Mouse (Mus musculus) left cerebral cortex, adult 2 months (tissue): ENCODE measurements around the gene Ephx1. TPM values are rescaled to one million over a fixed set of nuclear protein-coding genes. Genes with fewer than 3 reads are reported as not detected.
"Not testable (repeated sequence)": the region's sequence is repeated elsewhere in the genome, so short reads cannot be mapped to it uniquely, and the experiment has no call there.

Source experiments
- DNase-seq, 2 experiments: peaks; one replicate each; pipeline ENCODE4 v3.0.0; 2021 to 2022; ENCODE audit warnings: low spot score in 2 of 2, mixed read lengths in 1 of 2; ENCODE audit errors: extremely low spot score in 1 of 2
- H3K27ac ChIP-seq: fragments of 200-600 bp; 2 replicates; pipeline ENCODE4 v1.8.1; 2022
- H3K4me3 ChIP-seq: fragments of 200-600 bp; 2 replicates; pipeline ENCODE4 v1.8.1; 2022
- CTCF ChIP-seq: fragments of 200-600 bp; IDR thresholded peaks from 2 replicates; pipeline ENCODE4 v1.8.1; 2022; ENCODE audit warnings: antibody characterized with exemption, mild to moderate bottlenecking, moderate library complexity
- intact Hi-C: fragments of 180-260 bp; cut with DNase I; formaldehyde crosslinking; loops from one replicate; pipeline ENCODE4 v1.15.1; 2025
- long read RNA-seq, 2 experiments: library from polyadenylated mRNA; stranded (forward); transcript quantifications; one replicate each; pipeline ENCODE4 v2.0.0; 2021; ENCODE audit warnings: borderline mapping rate in 2 of 2
- total RNA-seq, 2 experiments: library from RNA; stranded (reverse); gene quantifications; 2 replicates each; pipeline ENCODE4 v1.2.3; 2021

Gene Ephx1
- total RNA-seq, result 10 to 100 TPM; 29.5 to 32.1 TPM
- long read RNA-seq, experiment 1, transcript Ephx1-201 (9 exons, 1,741 nt), result major isoform, 20 of 24 reads
- long read RNA-seq, experiment 1, partial matches to known transcripts, result 3 of 24 reads
- long read RNA-seq, experiment 1, other reads (novel, unspliced or antisense), result 1 of 24 reads
- long read RNA-seq, experiment 2, transcript Ephx1-201 (9 exons, 1,741 nt), result major isoform, 20 of 23 reads
- long read RNA-seq, experiment 2, partial matches to known transcripts, result 2 of 23 reads
- long read RNA-seq, experiment 2, other reads (novel, unspliced or antisense), result 1 of 23 reads

DNA sequence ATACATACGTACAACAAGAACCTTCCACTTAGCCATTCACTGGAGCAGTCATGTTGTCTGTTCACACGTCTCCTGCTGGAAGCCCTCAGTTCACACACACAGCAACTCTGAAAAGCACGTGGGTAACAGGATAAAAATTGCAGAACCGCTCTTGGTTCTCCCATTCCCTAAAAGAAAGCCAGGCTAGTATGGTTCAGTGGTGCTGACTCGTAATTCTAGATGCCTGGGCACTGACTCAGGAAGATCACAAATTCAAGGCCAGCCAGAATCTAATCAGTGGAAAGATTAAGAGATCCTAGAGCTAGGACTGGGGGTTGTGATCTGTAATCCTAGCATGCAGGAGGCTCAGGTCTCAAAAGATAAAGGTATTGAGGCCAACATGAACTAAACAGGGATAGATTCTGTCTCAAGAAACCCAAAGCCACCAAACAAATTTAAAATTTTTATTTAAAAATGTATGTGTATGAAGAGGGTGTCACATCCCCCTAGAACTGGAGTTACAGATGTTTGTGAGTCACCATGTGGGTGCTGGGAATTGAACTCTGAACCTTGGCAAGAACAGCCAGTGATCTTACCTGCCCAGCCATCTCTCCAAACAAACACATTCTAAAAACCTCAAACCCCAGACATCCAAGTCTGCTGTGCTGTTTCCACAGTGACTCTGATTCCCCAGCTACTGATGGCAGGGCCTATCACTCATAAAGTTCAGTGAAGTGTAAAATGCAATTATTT, at the start of gene Ephx1:
Gene Ephx1 (minus strand): TSS at position 149 of the 732 bp plus-strand sequence.
- intact Hi-C loops, result no loop called here
- Histone ChIP-seq H3K4me3 (no peak within 1 kb of the TSS), H3K27ac (no peak within 1 kb of the TSS)
- DNase-seq, result no peak
- no peak for TF ChIP-seq CTCF

DNA sequence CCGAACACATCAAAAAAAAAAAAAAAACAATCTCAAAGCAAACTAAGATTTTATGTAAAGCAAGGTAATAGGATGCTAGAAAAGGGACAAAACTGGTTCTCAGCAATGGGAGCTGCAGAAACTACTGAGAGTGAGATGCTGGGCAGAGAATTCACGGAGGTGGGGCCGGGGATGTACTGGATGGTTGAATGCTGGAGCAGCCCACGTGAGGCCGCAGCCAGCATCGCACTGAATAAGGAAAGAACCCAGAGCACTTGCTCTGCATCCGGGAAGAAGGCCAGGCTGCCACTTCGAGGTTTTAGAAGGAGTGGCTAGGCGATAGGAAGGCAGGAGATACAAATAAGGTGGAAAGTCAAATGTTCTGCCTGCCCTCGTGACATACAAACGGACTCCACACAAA, 49.0 kb upstream of the Ephx1 start:
- Histone ChIP-seq H3K4me3 (no peak overlapping the region), H3K27ac (no peak overlapping the region)
- no peak for TF ChIP-seq CTCF
- peak in 1 of 2 experiments; percentile 17 for DNase-seq
- intact Hi-C loops, result no loop called here

DNA sequence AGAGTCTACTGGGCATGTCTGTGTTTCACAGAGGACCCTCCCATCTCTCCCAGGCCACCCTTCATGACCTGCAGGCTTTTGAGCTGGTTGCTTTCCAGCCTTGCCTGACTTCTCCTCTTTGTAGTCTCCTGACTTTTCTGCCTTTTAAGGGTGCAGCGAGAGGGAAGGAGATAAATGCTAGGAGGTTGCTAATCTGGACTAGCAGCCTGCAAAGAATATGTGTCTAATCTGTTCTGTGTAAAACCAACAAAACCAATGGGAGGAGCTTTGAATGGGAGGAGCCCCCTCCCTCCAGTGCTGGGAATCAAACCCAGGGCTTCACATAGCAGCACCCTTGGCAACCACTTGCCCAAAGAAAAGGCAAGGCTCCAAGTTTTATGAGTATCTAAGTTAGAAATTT, 47.6 kb upstream of the Ephx1 start:
- Histone ChIP-seq H3K4me3 (no peak overlapping the region), H3K27ac (no peak overlapping the region)
- intact Hi-C loops, result no loop called here
- TF ChIP-seq CTCF, result no peak
- no peak for DNase-seq

DNA sequence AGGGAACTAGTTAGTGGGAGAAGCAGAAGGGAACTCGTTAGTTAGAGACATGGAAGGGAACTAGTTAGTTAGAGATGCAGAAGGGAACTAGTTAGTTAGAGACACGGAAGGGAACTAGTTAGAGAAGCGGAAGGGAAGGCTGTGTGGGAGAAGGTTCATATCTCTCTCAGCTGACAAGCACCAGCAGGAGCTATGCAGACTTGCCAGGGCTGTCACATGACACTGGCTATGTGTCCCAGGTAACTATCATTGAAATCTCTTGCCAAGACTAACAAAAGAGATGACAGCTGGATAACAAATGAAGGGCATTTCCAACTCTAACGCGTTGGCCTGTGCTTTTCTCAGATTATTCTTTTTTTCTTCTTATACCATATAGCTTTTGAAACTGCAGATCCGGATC, 43.9 kb upstream of the Ephx1 start:
- TF ChIP-seq CTCF, result no peak
- H3K4me3 ChIP-seq, result no peak overlapping the region
- H3K27ac ChIP-seq, result no peak overlapping the region
- no peak for DNase-seq
- intact Hi-C loops, result no loop called here

DNA sequence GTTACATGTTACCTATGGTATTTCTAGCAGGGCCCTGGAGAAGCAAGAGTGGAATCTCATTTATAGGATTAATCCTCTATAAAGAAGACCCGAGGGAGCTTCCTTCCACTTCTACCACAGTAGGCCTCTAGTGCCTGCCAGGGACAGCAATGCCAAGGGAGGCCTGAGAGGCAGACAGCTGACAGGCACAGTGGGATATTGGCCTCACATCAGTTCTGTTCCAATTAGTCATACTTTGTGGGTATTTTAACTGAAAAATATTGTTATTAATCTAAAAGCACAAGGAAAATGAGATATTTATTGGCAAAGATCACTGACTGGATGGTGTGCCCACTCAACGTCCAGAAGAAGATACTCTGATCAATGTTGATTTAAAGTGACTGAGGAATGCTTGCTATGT, 43.3 kb upstream of the Ephx1 start:
- DNase-seq, result no peak
- TF ChIP-seq CTCF, result no peak
- Histone ChIP-seq H3K4me3 (no peak overlapping the region), H3K27ac (no peak overlapping the region)
- intact Hi-C loops, result no loop called here

DNA sequence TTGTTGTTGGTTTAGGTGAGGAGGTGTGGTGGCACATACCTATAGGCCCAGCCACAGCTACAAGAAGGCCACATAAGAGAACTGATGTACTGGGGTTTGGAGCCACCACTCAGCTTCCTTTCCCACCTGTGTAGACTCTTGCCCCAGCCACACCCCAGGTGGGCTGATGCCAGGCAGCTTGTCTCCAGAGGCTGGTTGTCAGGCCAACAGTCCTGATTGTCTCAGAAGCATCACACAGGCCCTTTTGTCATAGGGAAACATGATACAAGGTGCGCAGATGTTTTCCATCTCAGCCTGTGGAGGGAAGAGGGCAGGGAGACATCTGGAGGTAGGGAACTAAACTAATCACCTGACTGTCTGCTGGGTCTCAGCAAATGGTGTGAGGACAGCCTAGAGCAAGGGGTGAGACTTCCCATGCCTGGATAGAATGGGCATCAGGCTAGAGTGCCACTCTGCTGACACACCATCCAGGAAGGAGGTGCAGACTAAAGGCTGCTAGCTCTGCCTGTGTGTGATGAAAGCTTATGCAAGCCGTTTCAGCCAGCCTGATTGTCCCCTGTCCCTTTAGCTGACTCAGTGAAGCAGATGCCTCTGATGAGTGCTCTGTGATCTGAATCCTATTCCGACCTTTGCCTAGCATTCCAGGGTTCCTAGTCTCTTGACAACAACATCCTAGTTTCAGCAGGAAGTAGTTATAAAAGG, 41.2 kb upstream of the Ephx1 start:
- H3K4me3 ChIP-seq, result no peak overlapping the region
- intact Hi-C loops, result no loop called here
- H3K27ac ChIP-seq, result no peak overlapping the region
- TF ChIP-seq CTCF, result no peak
- DNase-seq, result no peak

- Histone ChIP-seq H3K27ac (no peak overlapping the region), H3K4me3 (no peak overlapping the region)
- intact Hi-C loops, result no loop called here
- no peak for TF ChIP-seq CTCF
- no peak for DNase-seq
Observed at GRCm38 (mm10) chr1:181052898-181053297, 32.2 kb upstream of the Ephx1 start.

DNA sequence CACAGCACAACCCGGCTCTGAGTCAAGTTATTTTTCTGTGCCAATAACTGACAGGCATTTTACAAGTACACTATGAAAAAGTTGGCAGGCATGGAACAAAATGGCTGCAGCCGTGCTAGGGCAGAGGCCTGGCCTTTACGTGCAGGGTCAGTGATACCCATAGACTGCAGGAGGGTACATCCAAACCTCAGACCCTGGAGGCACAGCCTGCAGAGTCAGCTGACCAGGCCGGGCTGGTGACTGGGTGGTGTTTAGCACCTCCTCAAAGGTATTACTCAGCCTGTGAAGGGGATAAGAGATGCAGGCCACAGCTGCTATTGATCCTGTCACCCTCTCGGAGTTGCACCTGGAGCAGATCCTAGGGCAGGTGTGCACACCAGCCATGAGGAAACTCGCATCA, 30.2 kb upstream of the Ephx1 start, which contains the start of gene 9130409I23Rik:
Gene 9130409I23Rik (plus strand): TSS at position 301 of the 400 bp plus-strand sequence.
- no peak within 1 kb of the TSS for H3K4me3 ChIP-seq
- intact Hi-C loops, result no loop called here
- no peak for DNase-seq
- TF ChIP-seq CTCF, result no peak
- H3K27ac ChIP-seq, result no peak within 1 kb of the TSS

DNA sequence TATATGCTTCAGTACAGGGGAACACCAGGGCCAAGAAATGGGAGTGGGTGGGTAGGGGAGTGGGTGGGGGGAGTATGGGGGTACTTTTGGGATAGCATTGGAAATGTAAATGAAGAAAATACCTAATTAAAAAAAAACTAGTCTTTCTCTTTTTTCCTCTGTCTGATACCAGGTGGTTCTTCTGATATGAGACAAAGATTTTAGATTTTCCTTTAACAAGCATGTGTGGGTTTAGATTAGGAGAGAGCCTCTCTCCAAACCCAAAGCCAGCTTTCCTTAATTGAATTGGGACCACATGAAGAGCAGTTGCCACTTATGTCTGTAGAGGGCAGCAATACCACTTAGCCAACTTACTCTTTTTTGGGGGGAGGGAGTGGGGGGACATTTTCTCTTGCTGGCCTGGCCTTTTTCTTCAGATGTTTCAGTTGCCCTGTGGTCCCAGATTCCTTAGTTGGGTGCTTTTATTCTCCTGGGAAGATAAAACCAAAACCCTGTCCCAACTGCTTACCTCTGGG, 28.7 kb upstream of the Ephx1 start:
- DNase-seq, result no peak
- H3K4me3 ChIP-seq, result no peak overlapping the region
- no peak overlapping the region for H3K27ac ChIP-seq
- TF ChIP-seq CTCF, result peak; percentile 46
- intact Hi-C loops, result loop anchor here (10.0 kb wide), 1 partner anchor 155 kb away; the partner anchor contains the start of gene Lefty2

DNA sequence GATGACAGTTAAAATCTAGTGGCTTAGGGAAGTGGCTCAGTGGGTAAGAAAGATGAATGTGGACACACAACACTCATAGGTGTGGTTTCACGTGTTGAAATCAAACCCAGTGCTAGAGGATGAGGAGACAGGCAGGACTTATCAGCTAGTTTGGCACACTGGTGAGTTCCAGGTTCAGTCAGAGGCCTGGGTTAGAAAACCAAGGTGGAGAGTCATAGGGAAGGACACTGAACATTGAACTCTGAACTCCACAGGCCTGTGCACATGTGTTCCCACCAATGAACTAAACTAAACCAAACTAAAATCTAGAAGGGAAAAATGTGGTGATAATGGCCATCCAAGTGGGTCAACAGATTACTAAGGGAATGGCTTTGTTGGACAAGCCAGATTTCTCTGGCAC, 26.8 kb upstream of the Ephx1 start:
- no peak for DNase-seq
- intact Hi-C loops, result loop anchor here (10.0 kb wide), 1 partner anchor 153 kb away; the partner anchor contains the start of gene Lefty2
- TF ChIP-seq CTCF, result no peak

GRCm38 (mm10) chr1:181039652-181040051, 18.9 kb upstream of the Ephx1 start:
- no peak for DNase-seq

More for the DNA sequence above, 26.8 kb upstream of the Ephx1 start:
- Histone ChIP-seq H3K4me3 (no peak overlapping the region), H3K27ac (no peak overlapping the region)

DNA sequence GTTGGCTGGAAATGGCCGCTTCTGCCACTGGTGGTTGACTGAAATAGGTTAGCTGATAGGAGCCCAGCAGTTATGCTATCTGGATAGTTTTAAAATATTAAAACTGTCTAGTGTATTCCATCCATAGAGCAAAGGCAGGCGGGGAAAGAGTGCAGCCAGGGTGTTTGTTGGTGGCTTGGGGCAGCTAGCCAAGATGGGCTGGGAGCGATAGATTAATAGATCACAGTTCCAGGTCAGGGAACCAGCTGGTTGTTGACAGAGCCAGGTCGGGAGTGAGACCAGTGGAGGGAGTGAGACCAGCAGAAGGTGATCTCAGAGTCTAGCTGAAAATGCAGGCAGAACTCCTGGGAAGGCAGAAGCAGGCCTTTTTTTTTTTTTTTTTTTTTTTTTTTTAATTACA, 16.9 kb upstream of the Ephx1 start:
- Histone ChIP-seq H3K4me3 (no peak overlapping the region), H3K27ac (no peak overlapping the region)
- DNase-seq, result no peak
- intact Hi-C loops, result no loop called here
- TF ChIP-seq CTCF, result no peak

More at GRCm38 (mm10) chr1:181039652-181040051, 18.9 kb upstream of the Ephx1 start:
- Histone ChIP-seq H3K27ac (no peak overlapping the region), H3K4me3 (no peak overlapping the region)
- peak; percentile 75 for TF ChIP-seq CTCF
- intact Hi-C loops, result loop anchor here (1.0 to 10.0 kb wide), 2 partner anchors 47 to 145 kb away; partner anchors contain the start of gene Lefty2

- intact Hi-C loops, result not testable (repeated sequence)
Observed at GRCm38 (mm10) chr1:181035015-181035778, 14.5 kb upstream of the Ephx1 start.

More at GRCm38 (mm10) chr1:181035015-181035778, 14.5 kb upstream of the Ephx1 start:
- DNase-seq, H3K27ac ChIP-seq, H3K4me3 ChIP-seq: not testable (repeated sequence)
